Mouse (Mus musculus) CH12.LX (cell line): ENCODE results near the gene Msi1.

Source experiments
- BHLHE40 ChIP-seq: IDR thresholded peaks from 2 replicates; pipeline ENCODE4 v1.6.1; 2011; ENCODE audit warnings: mild to moderate bottlenecking, low read depth, low read length, improper control_type of control experiment
- CTCF ChIP-seq, 2 experiments: IDR thresholded peaks in 1 of 2; conservative IDR thresholded peaks in 1 of 2; 2 replicates each; pipeline ENCODE4 v1.5.1; 2011 to 2012; ENCODE audit warnings: low read depth in 2 of 2, low read length in 2 of 2, improper control_type of control experiment in 1 of 2, inconsistent platforms in 1 of 2, mild to moderate bottlenecking in 1 of 2, moderate library complexity in 1 of 2
- GABPA ChIP-seq: IDR thresholded peaks from 2 replicates; pipeline ENCODE4 v1.6.1; 2012; ENCODE audit warnings: low read depth, low read length, improper control_type of control experiment, inconsistent platforms; ENCODE audit not compliant: insufficient replicate concordance
- MAFK ChIP-seq: IDR thresholded peaks from 2 replicates; pipeline ENCODE4 v1.6.1; 2011; ENCODE audit warnings: low read length, improper control_type of control experiment; ENCODE audit not compliant: insufficient replicate concordance
- POLR2A ChIP-seq: IDR thresholded peaks from 2 replicates; pipeline ENCODE4 v1.6.1; 2011; ENCODE audit warnings: low read depth, mild to moderate bottlenecking, improper control_type of control experiment, low read length
- POLR2AphosphoS2 ChIP-seq: IDR thresholded peaks from 2 replicates; pipeline ENCODE4 v1.6.1; 2011; ENCODE audit warnings: low read depth, low read length, improper control_type of control experiment
- SIN3A ChIP-seq: IDR thresholded peaks from 2 replicates; pipeline ENCODE4 v1.6.1; 2012; ENCODE audit warnings: low read length, improper control_type of control experiment, inconsistent platforms
- TCF12 ChIP-seq: IDR thresholded peaks from 2 replicates; pipeline ENCODE4 v1.6.1; 2014; ENCODE audit warnings: low read depth, mild to moderate bottlenecking, inconsistent platforms, low read length, improper control_type of control experiment
- UBTF ChIP-seq: IDR thresholded peaks from 2 replicates; pipeline ENCODE4 v1.6.1; 2012; ENCODE audit warnings: low read depth, mild to moderate bottlenecking, inconsistent platforms, low read length, improper control_type of control experiment, moderate library complexity
- ZMIZ1 ChIP-seq: IDR thresholded peaks from 2 replicates; pipeline ENCODE4 v1.6.1; 2012; ENCODE audit warnings: low read depth, mild to moderate bottlenecking, inconsistent platforms, low read length, improper control_type of control experiment

DNA sequence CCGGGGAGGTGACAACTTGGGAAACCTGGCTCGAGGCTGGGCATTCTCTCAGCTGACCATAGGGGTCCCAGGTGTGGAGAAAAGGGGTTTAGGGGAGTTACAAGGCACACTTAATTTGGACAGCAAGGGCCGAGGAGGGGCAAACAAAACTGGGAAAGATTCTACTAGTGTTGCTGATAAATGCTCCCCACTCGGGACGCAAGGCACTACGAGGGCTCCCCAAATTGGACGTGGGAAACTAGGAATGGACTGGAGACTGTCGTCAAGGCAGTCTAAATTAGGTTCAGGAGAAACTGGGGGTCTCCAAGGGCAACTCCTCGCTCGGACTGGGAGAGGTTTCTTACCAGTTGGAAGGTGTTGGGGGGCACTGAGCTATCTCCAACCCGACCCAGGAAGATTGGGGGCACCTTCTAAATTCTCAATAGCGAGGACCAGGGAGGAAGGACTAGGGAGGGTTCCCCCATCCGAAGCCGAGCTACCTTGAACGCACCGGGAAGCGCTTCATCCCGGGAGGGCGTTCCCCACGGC is 504 bp upstream of the Msi1 start:
- TF ChIP-seq MAFK, result no peak
- TF ChIP-seq CTCF (conservative IDR thresholded peaks at IDR 0.05 in 1 of 2, IDR thresholded peaks at IDR 0.05 in 1 of 2; ENCODE audit: low read depth in 2 of 2, low read length in 2 of 2), result no peak
- TF ChIP-seq GABPA, result no peak
- no peak for TF ChIP-seq BHLHE40
- no peak for TF ChIP-seq POLR2A
- no peak for TF ChIP-seq ZMIZ1
- TF ChIP-seq POLR2AphosphoS2, result no peak
- no peak for TF ChIP-seq TCF12
- no peak for TF ChIP-seq SIN3A
- no peak for TF ChIP-seq UBTF
